Mouse (Mus musculus) kidney, adult 2 months (tissue): ENCODE results near the gene Arap1.

Experiments used
- CTCF ChIP-seq: fragments of 200-500 bp; conservative IDR thresholded peaks from 2 replicates; pipeline ENCODE4 v1.5.1; 2011; ENCODE audit warnings: low read depth, mild to moderate bottlenecking, control low read depth, low read length, moderate library complexity, mixed read lengths; ENCODE audit not compliant: insufficient read depth, insufficient read length
- POLR2A ChIP-seq: fragments of 200-500 bp; IDR thresholded peaks from one replicate; pipeline ENCODE4 v1.6.1; 2011; ENCODE audit warnings: low read depth, low read length, control low read depth

DNA sequence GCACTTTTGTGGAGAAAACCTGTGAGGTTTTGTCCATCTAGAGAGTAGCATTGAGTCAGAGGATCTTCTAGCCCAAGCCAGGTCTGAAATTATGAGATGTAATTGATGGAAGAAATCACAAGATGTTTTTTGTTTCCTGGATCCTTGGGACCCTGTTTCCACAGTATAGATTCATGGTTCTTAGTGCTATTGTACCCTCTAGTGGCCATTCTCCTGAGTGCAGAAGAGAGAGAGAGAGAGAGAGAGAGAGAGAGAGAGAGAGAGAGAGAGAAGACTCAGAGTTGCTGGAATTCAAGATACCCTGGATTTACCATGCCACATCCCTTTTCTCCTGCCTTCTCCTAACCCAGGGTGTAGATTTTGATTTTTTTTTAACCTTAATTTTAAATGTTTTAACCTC lies 26.3 kb downstream of the Arap1 start:
- TF ChIP-seq POLR2A: no peak
- no peak for TF ChIP-seq CTCF
